Mouse (Mus musculus) liver, embryonic 13.5 days (tissue): ENCODE measurements around the gene R3hdm2. TPM values are rescaled to one million over a fixed set of nuclear protein-coding genes. Genes with fewer than 3 reads are reported as not detected.

Experiments used
- ATAC-seq: fragments of 200-750 bp; cut with Nextera tagmentation; 2 replicates; pipeline ENCODE4 v1.8.0; 2017; ENCODE audit warnings: low read depth, mild to moderate bottlenecking, moderate number of reproducible peaks, moderate library complexity
- DNase-seq: peaks from one replicate; pipeline ENCODE4 v3.0.0; 2022
- H3K27ac ChIP-seq: fragments of 300-500 bp; sonication (generic); 2 replicates; pipeline ENCODE4 v1.5.1; 2015; ENCODE audit warnings: moderate library complexity, mild to moderate bottlenecking, inconsistent platforms
- H3K27me3 ChIP-seq: fragments of 300-500 bp; sonication (generic); 2 replicates; pipeline ENCODE4 v1.6.1; 2015; ENCODE audit warnings: mild to moderate bottlenecking, inconsistent platforms
- H3K36me3 ChIP-seq: fragments of 300-500 bp; sonication (generic); 2 replicates; pipeline ENCODE4 v1.6.1; 2015; ENCODE audit warnings: mild to moderate bottlenecking, inconsistent platforms
- H3K4me1 ChIP-seq: fragments of 300-500 bp; sonication (generic); replicated peaks from 2 replicates; pipeline ENCODE4 v1.6.1; 2015; ENCODE audit warnings: inconsistent platforms
- H3K4me2 ChIP-seq: fragments of 300-500 bp; sonication (generic); 2 replicates; pipeline ENCODE4 v1.6.1; 2015; ENCODE audit warnings: inconsistent platforms, mild to moderate bottlenecking, moderate library complexity
- H3K4me3 ChIP-seq: fragments of 300-500 bp; sonication (generic); replicated peaks from 2 replicates; pipeline ENCODE4 v1.5.1; 2015; ENCODE audit warnings: mild to moderate bottlenecking, inconsistent platforms
- H3K9ac ChIP-seq: fragments of 300-500 bp; sonication (generic); 2 replicates; pipeline ENCODE4 v1.6.1; 2015; ENCODE audit warnings: mild to moderate bottlenecking, inconsistent platforms
- H3K9me3 ChIP-seq: fragments of 300-500 bp; sonication (generic); replicated peaks from 2 replicates; pipeline ENCODE4 v1.6.1; 2016; ENCODE audit warnings: inconsistent platforms
- whole genome bisulfite sequencing: fragments of 180-500 bp; shearing (Covaris S2); methylation state at CpG from one replicate; pipeline ENCODE4 v1.1.7; 2015; ENCODE audit not compliant: insufficient replicate concordance; 5-methylcytosine and 5-hydroxymethylcytosine counted together
- polyA plus RNA-seq: library from polyadenylated mRNA; unstranded; fragments of >200 nt; fragmentation: Nextera tagmentation; extraction: Ambion mirVana; gene quantifications from 2 replicates; pipeline ENCODE4 v1.2.1, GENCODE M21; 2015

The R3hdm2 gene
- polyA plus RNA-seq, 1 experiment from 2014 or later: 14.4 TPM

DNA sequence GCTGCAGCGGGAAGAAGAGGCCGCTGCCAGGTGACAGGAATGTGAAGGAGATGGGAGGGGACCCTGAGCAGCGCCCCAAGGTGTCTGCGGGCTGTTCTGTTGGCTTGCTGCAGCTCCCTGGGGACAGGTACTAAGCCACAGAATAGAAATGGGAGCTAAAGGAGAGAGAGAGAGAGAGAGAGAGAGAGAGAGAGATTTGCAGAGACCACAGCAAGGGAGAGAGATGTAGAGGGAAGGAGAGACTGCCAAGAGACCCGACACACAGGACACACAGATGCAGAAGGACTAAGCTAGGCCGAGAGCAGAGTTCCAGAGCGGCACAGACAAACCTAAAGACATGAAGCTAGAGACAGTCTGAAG, 132.2 kb downstream of the R3hdm2 start:
- WGBS: 4% methylated on average over 7 of the region's 7 CpGs
- ATAC-seq (no peak), DNase-seq (no peak)
- Histone ChIP-seq H3K4me2 (peak overlapping the region; percentile 73), H3K27me3 (peaks cover 97% of the 10 kb centered on the region), H3K36me3 (peaks cover 5% of the 10 kb centered on the region), H3K9me3 (no peaks in the 10 kb centered on the region), H3K27ac (no peak overlapping the region), H3K4me3 (peak overlapping the region; percentile 52), H3K4me1 (peaks cover 73% of the 10 kb centered on the region), H3K9ac (no peak overlapping the region; the same call in 1 of the 2 replicates)

- Histone ChIP-seq H3K4me2 (peak overlapping the region; percentile 73), H3K9ac (peak overlapping the region; percentile 60), H3K36me3 (peaks cover 10% of the 10 kb centered on the region), H3K4me3 (peak overlapping the region; percentile 46), H3K27me3 (peaks cover 97% of the 10 kb centered on the region), H3K9me3 (no peaks in the 10 kb centered on the region), H3K27ac (peak overlapping the region; percentile 36; the same call in 1 of the 2 replicates), H3K4me1 (peaks cover 78% of the 10 kb centered on the region)
- peak; percentile 55 for ATAC-seq
- DNase-seq: peak; percentile 85
- under 1% methylated on average over 27 of the region's 27 CpGs for WGBS
These were observed 132.7 kb downstream of the R3hdm2 start for GRCm38 (mm10) chr10:127512813-127513212.

GRCm38 (mm10) chr10:127513501-127514091, 133.5 kb downstream of the R3hdm2 start:
- DNase-seq (peak; percentile 51), ATAC-seq (peak; percentile 56)
- Histone ChIP-seq H3K27ac (no peak overlapping the region), H3K4me1 (peaks cover 78% of the 10 kb centered on the region), H3K9ac (peak overlapping the region; percentile 60), H3K4me3 (peak overlapping the region; percentile 46), H3K36me3 (peaks cover 18% of the 10 kb centered on the region), H3K27me3 (peaks cover 94% of the 10 kb centered on the region), H3K9me3 (no peaks in the 10 kb centered on the region), H3K4me2 (peak overlapping the region; percentile 73)
- 1% methylated on average over 16 of the region's 16 CpGs for WGBS

DNA sequence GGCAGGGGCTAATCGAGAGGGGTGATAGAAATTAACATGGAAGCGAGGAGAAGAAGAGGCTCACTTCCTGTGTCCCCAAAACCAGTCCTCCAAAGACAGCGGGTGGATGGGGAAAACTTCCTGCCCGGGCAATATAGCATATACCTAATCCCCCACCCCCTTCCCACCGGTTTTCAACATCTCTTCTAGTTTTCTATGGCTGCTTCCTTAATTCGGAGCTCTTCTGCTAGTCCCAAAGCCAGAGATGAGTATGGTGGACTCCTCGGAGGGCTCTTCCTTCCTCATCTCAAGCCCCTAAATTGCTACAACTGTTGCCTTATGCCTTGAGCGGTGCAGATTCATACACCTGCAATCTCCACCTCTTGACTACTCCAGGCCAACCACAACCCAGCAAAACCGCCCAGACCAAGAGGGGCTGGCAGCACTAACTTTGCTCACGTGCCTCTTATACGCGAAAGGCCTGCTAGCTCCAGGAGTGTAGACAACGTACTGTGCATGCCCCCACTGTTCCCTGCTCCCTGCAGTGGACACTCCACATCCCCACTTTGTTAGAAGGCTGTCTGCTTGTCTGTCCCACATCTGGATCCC, 134.1 kb downstream of the R3hdm2 start:
- ATAC-seq: no peak
- no peaks in the 10 kb centered on the region for H3K9me3 ChIP-seq
- H3K4me2 ChIP-seq: peak overlapping the region; percentile 73
- 6% methylated on average over 13 of the region's 13 CpGs for WGBS
- DNase-seq: no peak
- H3K4me3 ChIP-seq: peak overlapping the region; percentile 46
- peaks cover 88% of the 10 kb centered on the region for H3K27me3 ChIP-seq
- H3K4me1 ChIP-seq: peaks cover 71% of the 10 kb centered on the region
- H3K36me3 ChIP-seq: peaks cover 24% of the 10 kb centered on the region
- H3K9ac ChIP-seq: peak overlapping the region; percentile 60
- no peak overlapping the region for H3K27ac ChIP-seq

GRCm38 (mm10) chr10:127514764-127515163, 134.6 kb downstream of the R3hdm2 start, which contains the start of gene Ndufa4l2:
Gene Ndufa4l2, plus strand, starts transcription at chr10:127514967.
- no peak for DNase-seq
- H3K4me2 ChIP-seq: peak within 1 kb of the TSS; percentile 73
- peak within 1 kb of the TSS; percentile 60 for H3K9ac ChIP-seq
- peaks cover 82% of the 10 kb centered on the region for H3K27me3 ChIP-seq
- no peaks in the 10 kb centered on the region for H3K9me3 ChIP-seq
- 7% methylated on average over 6 of the region's 6 CpGs for WGBS
- peaks cover 30% of the 10 kb centered on the region for H3K36me3 ChIP-seq
- H3K4me3 ChIP-seq: peak within 1 kb of the TSS; percentile 46
- peaks cover 67% of the 10 kb centered on the region for H3K4me1 ChIP-seq
- no peak for ATAC-seq
- no peak within 1 kb of the TSS for H3K27ac ChIP-seq

DNA sequence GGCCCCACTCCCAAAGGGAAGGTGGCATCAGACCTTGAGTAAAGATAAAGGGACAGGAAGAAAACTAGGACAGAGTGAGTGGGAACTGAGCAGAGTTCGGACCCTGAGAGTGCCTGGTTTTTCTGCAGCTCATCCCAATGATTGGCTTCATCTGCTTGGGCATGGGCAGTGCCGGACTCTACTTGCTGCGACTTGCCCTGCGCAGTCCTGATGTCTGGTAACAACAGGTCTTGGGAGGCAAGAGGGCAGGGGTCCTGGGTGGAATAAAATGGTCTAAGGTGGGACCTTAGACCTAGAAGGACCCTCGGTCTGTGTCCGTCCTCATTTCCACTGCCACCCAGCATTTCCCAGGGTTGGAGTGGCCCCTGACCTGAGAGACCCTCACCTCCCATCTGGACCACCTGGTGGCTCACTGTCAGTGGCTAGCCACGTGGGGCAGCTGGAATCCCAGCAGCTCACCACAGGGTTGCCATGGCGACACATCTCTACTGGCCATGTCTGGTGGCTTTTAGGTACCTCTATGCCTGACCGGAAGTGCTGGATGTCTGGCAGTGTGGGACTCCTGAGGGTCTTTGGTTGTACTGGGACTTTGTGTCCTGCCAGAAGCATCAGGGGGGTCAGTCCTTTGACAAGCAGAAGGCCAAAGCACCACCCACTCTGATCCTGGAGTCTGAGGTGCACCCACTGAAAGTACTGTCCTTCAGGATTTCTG, 135.3 kb downstream of the R3hdm2 start:
- peaks cover 73% of the 10 kb centered on the region for H3K4me1 ChIP-seq
- no peak overlapping the region for H3K9ac ChIP-seq
- 33% methylated on average over 9 of the region's 9 CpGs for WGBS
- H3K4me2 ChIP-seq: peak overlapping the region; percentile 3; the same call in 1 of the 2 replicates
- no peaks in the 10 kb centered on the region for H3K9me3 ChIP-seq
- no peak overlapping the region for H3K27ac ChIP-seq
- H3K27me3 ChIP-seq: peaks cover 76% of the 10 kb centered on the region
- ATAC-seq (no peak), DNase-seq (no peak)
- no peak overlapping the region for H3K4me3 ChIP-seq
- H3K36me3 ChIP-seq: peaks cover 36% of the 10 kb centered on the region

- Histone ChIP-seq H3K4me1 (peaks cover 79% of the 10 kb centered on the region), H3K27ac (no peak overlapping the region), H3K27me3 (peaks cover 70% of the 10 kb centered on the region), H3K4me2 (peak overlapping the region; percentile 49), H3K36me3 (peaks cover 42% of the 10 kb centered on the region), H3K9me3 (no peaks in the 10 kb centered on the region), H3K9ac (peak overlapping the region; percentile 49; the same call in 1 of the 2 replicates), H3K4me3 (peak overlapping the region; percentile 0; the same call in 1 of the 2 replicates)
- DNase-seq: no peak
- no peak for ATAC-seq
- WGBS: 22% methylated on average over 8 of the region's 8 CpGs
These were observed 135.9 kb downstream of the R3hdm2 start for GRCm38 (mm10) chr10:127515983-127516459.

DNA sequence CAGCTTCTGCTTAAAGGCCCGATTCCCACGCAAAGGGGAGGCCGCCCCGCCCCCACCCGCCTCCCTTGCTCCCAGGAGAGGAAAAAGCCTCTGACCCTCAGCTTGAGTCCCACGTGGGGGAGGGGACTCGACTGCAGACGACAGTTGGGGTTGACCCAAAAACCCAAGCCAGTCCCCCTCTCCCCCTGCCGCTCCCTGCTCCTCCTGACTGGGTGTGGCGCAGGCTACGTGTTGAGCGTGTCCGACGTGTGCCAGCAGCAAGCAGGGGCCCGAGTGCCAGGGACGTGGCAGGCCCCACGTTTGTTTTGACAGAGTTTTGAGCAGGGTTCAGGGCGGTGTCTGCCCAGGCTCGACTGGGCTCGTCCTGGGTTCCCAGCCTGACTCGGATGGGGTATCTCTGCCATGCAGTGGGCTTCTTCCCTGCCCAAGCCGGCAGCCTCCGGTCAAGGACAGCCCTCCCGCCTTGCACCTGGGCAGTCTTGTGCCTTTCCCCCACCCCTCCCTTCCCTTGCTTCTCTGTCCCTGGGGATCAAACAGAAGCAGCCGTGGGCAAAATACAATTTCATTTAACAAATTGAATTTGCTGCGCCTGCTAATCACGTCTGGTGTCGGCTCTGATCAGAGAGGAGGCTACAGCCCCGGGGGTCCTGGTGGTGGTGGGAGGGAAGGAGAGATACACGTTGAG, 136.6 kb downstream of the R3hdm2 start:
- peak; percentile 57 for DNase-seq
- Histone ChIP-seq H3K4me1 (peaks cover 84% of the 10 kb centered on the region), H3K4me3 (peak overlapping the region; percentile 0; the same call in 1 of the 2 replicates), H3K27me3 (peaks cover 63% of the 10 kb centered on the region), H3K4me2 (peak overlapping the region; percentile 49), H3K36me3 (peaks cover 42% of the 10 kb centered on the region), H3K27ac (0 out of 2 replicates have a peak overlapping the region, but pooled peaks have one; percentile 23), H3K9ac (peak overlapping the region; percentile 49; the same call in 1 of the 2 replicates), H3K9me3 (no peaks in the 10 kb centered on the region)
- WGBS: 31% methylated on average over 30 of the region's 30 CpGs
- ATAC-seq: peak; percentile 47

GRCm38 (mm10) chr10:127517941-127518340, 137.8 kb downstream of the R3hdm2 start:
- Histone ChIP-seq H3K27me3 (peaks cover 53% of the 10 kb centered on the region), H3K4me1 (peaks cover 81% of the 10 kb centered on the region), H3K4me3 (no peak overlapping the region), H3K27ac (no peak overlapping the region), H3K9ac (no peak overlapping the region), H3K36me3 (peaks cover 42% of the 10 kb centered on the region), H3K4me2 (no peak overlapping the region), H3K9me3 (no peaks in the 10 kb centered on the region)
- WGBS: 85% methylated on average over 22 of the region's 22 CpGs
- no peak for DNase-seq
- no peak for ATAC-seq

DNA sequence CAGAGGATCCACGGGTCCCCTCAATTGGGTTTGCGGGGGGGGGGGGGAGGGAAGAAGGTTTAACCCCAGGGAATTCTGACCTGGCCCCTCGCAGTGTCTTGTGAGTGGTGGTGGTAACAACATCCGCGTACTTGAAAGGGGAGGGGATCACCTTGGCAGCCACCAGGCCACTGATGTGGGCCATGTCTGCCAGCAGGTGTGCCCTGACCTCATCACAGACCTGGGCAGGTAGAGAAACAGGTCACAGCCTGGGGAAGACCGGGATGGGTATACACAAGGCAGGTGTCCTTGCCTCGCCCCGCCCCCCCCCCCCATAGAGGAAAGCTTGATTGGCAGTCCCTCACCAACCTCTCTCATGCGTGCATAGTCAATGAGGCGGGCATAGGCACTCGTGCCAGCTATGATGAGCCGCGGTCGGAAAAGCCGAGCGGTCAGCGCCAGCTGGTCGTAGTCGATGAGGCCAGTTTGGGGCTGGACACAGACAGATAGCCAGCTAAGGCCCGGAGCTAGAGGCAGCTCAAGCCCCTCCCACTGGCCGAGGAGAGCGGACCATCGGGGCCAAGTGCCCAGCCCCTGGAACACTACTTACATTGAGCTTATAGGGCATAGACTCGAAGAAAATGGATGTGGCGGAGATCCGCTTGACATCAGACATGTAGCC, 139.0 kb downstream of the R3hdm2 start:
- Histone ChIP-seq H3K4me3 (no peak overlapping the region), H3K9me3 (no peaks in the 10 kb centered on the region), H3K9ac (no peak overlapping the region), H3K36me3 (peaks cover 42% of the 10 kb centered on the region), H3K27ac (no peak overlapping the region), H3K27me3 (peaks cover 52% of the 10 kb centered on the region), H3K4me1 (peaks cover 69% of the 10 kb centered on the region), H3K4me2 (no peak overlapping the region)
- no peak for ATAC-seq
- WGBS: 88% methylated on average over 26 of the region's 26 CpGs
- no peak for DNase-seq
